Mouse (Mus musculus) cortical plate, adult 2 months (tissue): Measurements from ENCODE around the gene Neurog1.

Source experiments
- CTCF ChIP-seq: fragments of 200-500 bp; IDR thresholded peaks from 2 replicates; pipeline ENCODE4 v1.5.1; 2011; ENCODE audit warnings: mild to moderate bottlenecking, control low read depth, low read length; ENCODE audit not compliant: insufficient read depth; ENCODE audit errors: extremely low read depth
- POLR2A ChIP-seq: fragments of 200-500 bp; IDR thresholded peaks from 2 replicates; pipeline ENCODE4 v1.6.1; 2011; ENCODE audit warnings: mild to moderate bottlenecking, low read length, control low read depth; ENCODE audit not compliant: insufficient read depth; ENCODE audit errors: extremely low read depth

GRCm38 (mm10) chr13:56243104-56243503 is 8.9 kb downstream of the Neurog1 start:
- TF ChIP-seq POLR2A (no peak), CTCF (no peak)
